Mouse (Mus musculus): Measurements from ENCODE around the gene Zfyve1. TPM values are rescaled to one million over a fixed set of nuclear protein-coding genes. Genes with fewer than 3 reads are reported as not detected.

Zfyve1 gene
- polyA plus RNA-seq, 1 experiment: 47.6 TPM

GRCm38 (mm10) chr12:83531992-83532391, 65.0 kb downstream of the Zfyve1 start:
- Histone ChIP-seq H3K27me3 (ENCODE audit: control insufficient read depth, insufficient read depth, low read length) (no peaks in the 10 kb centered on the region), H3K27ac (ENCODE audit: insufficient read depth, low read length) (no peak overlapping the region), H3K4me1 (ENCODE audit: control insufficient read depth, insufficient read depth, low read length) (no peaks in the 10 kb centered on the region), H3K4me3 (replicated peaks; ENCODE audit: insufficient read depth, low read depth, low read length) (no peak overlapping the region)
- no peak for DNase-seq
- 94% methylated on average over 6 of the region's 6 CpGs for WGBS
- no peak for TF ChIP-seq CTCF (IDR thresholded peaks at IDR 0.05; ENCODE audit: borderline replicate concordance, insufficient read depth, low read depth, low read length)
- TF ChIP-seq POLR2A (IDR thresholded peaks at IDR 0.05; ENCODE audit: borderline replicate concordance, insufficient read depth, low read length): no peak

GRCm38 (mm10) chr12:83528665-83529064, 68.4 kb downstream of the Zfyve1 start:
- WGBS: 90% methylated on average over 5 of the region's 5 CpGs
- no peak for TF ChIP-seq POLR2A (IDR thresholded peaks at IDR 0.05; ENCODE audit: borderline replicate concordance, insufficient read depth, low read length)
- DNase-seq: no peak
- H3K27ac ChIP-seq (ENCODE audit: insufficient read depth, low read length): no peak overlapping the region
- peaks cover 11% of the 10 kb centered on the region for H3K4me1 ChIP-seq (ENCODE audit: control insufficient read depth, insufficient read depth, low read length)
- no peaks in the 10 kb centered on the region for H3K27me3 ChIP-seq (ENCODE audit: control insufficient read depth, insufficient read depth, low read length)
- H3K4me3 ChIP-seq (replicated peaks; ENCODE audit: insufficient read depth, low read depth, low read length): no peak overlapping the region

GRCm38 (mm10) chr12:83527816-83528215, 69.2 kb downstream of the Zfyve1 start:
- H3K4me3 ChIP-seq (replicated peaks; ENCODE audit: insufficient read depth, low read depth, low read length): no peak overlapping the region
- DNase-seq: no peak
- no peaks in the 10 kb centered on the region for H3K27me3 ChIP-seq (ENCODE audit: control insufficient read depth, insufficient read depth, low read length)
- WGBS: 62% methylated on average over 6 of the region's 6 CpGs
- no peak overlapping the region for H3K27ac ChIP-seq (ENCODE audit: insufficient read depth, low read length)
- TF ChIP-seq POLR2A (IDR thresholded peaks at IDR 0.05; ENCODE audit: borderline replicate concordance, insufficient read depth, low read length) (no peak), CTCF (IDR thresholded peaks at IDR 0.05; ENCODE audit: borderline replicate concordance, insufficient read depth, low read depth, low read length) (no peak)
- H3K4me1 ChIP-seq (ENCODE audit: control insufficient read depth, insufficient read depth, low read length): peaks cover 13% of the 10 kb centered on the region

GRCm38 (mm10) chr12:83525822-83526544, 71.0 kb downstream of the Zfyve1 start:
- H3K27ac ChIP-seq (ENCODE audit: insufficient read depth, low read length): no peak overlapping the region
- DNase-seq: no peak
- no peaks in the 10 kb centered on the region for H3K27me3 ChIP-seq (ENCODE audit: control insufficient read depth, insufficient read depth, low read length)
- TF ChIP-seq CTCF (IDR thresholded peaks at IDR 0.05; ENCODE audit: borderline replicate concordance, insufficient read depth, low read depth, low read length) (no peak), POLR2A (IDR thresholded peaks at IDR 0.05; ENCODE audit: borderline replicate concordance, insufficient read depth, low read length) (no peak)
- no peak overlapping the region for H3K4me3 ChIP-seq (replicated peaks; ENCODE audit: insufficient read depth, low read depth, low read length)
- peaks cover 13% of the 10 kb centered on the region for H3K4me1 ChIP-seq (ENCODE audit: control insufficient read depth, insufficient read depth, low read length)
- 88% methylated on average over 18 of the region's 18 CpGs for WGBS

- Histone ChIP-seq H3K27me3 (ENCODE audit: control insufficient read depth, insufficient read depth, low read length) (no peaks in the 10 kb centered on the region), H3K4me3 (replicated peaks; ENCODE audit: insufficient read depth, low read depth, low read length) (no peak overlapping the region), H3K27ac (ENCODE audit: insufficient read depth, low read length) (no peak overlapping the region), H3K4me1 (ENCODE audit: control insufficient read depth, insufficient read depth, low read length) (peaks cover 13% of the 10 kb centered on the region)
- peak; percentile 21; the same call in 1 of the 2 replicates for TF ChIP-seq CTCF (IDR thresholded peaks at IDR 0.05; ENCODE audit: borderline replicate concordance, insufficient read depth, low read depth, low read length)
- no peak for TF ChIP-seq POLR2A (IDR thresholded peaks at IDR 0.05; ENCODE audit: borderline replicate concordance, insufficient read depth, low read length)
- 19% methylated on average over 5 of the region's 5 CpGs for WGBS
- DNase-seq: peak; percentile 46 to 79
These were observed 72.7 kb downstream of the Zfyve1 start for GRCm38 (mm10) chr12:83524329-83524728.

GRCm38 (mm10) chr12:83523892-83524291, 73.1 kb downstream of the Zfyve1 start:
- Histone ChIP-seq H3K4me1 (ENCODE audit: control insufficient read depth, insufficient read depth, low read length) (peaks cover 13% of the 10 kb centered on the region), H3K4me3 (replicated peaks; ENCODE audit: insufficient read depth, low read depth, low read length) (no peak overlapping the region), H3K27ac (ENCODE audit: insufficient read depth, low read length) (peak overlapping the region; percentile 28; the same call in 1 of the 2 replicates), H3K27me3 (ENCODE audit: control insufficient read depth, insufficient read depth, low read length) (no peaks in the 10 kb centered on the region)
- DNase-seq: no peak
- TF ChIP-seq CTCF (IDR thresholded peaks at IDR 0.05; ENCODE audit: borderline replicate concordance, insufficient read depth, low read depth, low read length) (no peak), POLR2A (IDR thresholded peaks at IDR 0.05; ENCODE audit: borderline replicate concordance, insufficient read depth, low read length) (no peak)
- 73% methylated on average over 4 of the region's 4 CpGs for WGBS

- no peak for DNase-seq
- Histone ChIP-seq H3K27ac (ENCODE audit: insufficient read depth, low read length) (no peak overlapping the region), H3K27me3 (ENCODE audit: control insufficient read depth, insufficient read depth, low read length) (no peaks in the 10 kb centered on the region), H3K4me3 (replicated peaks; ENCODE audit: insufficient read depth, low read depth, low read length) (no peak overlapping the region), H3K4me1 (ENCODE audit: control insufficient read depth, insufficient read depth, low read length) (peaks cover 13% of the 10 kb centered on the region)
- WGBS: 90% methylated on average over 6 of the region's 6 CpGs
- TF ChIP-seq CTCF (IDR thresholded peaks at IDR 0.05; ENCODE audit: borderline replicate concordance, insufficient read depth, low read depth, low read length) (no peak), POLR2A (IDR thresholded peaks at IDR 0.05; ENCODE audit: borderline replicate concordance, insufficient read depth, low read length) (no peak)
These were observed 74.0 kb downstream of the Zfyve1 start for GRCm38 (mm10) chr12:83523056-83523455.

GRCm38 (mm10) chr12:83521083-83521482, 75.9 kb downstream of the Zfyve1 start:
- Histone ChIP-seq H3K27ac (ENCODE audit: insufficient read depth, low read length) (no peak overlapping the region), H3K4me3 (replicated peaks; ENCODE audit: insufficient read depth, low read depth, low read length) (no peak overlapping the region), H3K27me3 (ENCODE audit: control insufficient read depth, insufficient read depth, low read length) (no peaks in the 10 kb centered on the region), H3K4me1 (ENCODE audit: control insufficient read depth, insufficient read depth, low read length) (peaks cover 13% of the 10 kb centered on the region)
- 60% methylated on average over 8 of the region's 8 CpGs for WGBS
- no peak for TF ChIP-seq POLR2A (IDR thresholded peaks at IDR 0.05; ENCODE audit: borderline replicate concordance, insufficient read depth, low read length)
- no peak for TF ChIP-seq CTCF (IDR thresholded peaks at IDR 0.05; ENCODE audit: borderline replicate concordance, insufficient read depth, low read depth, low read length)
- no peak for DNase-seq
